Mouse (Mus musculus): ENCODE measurements around the gene Fam198a.

Gene Fam198a

DNA sequence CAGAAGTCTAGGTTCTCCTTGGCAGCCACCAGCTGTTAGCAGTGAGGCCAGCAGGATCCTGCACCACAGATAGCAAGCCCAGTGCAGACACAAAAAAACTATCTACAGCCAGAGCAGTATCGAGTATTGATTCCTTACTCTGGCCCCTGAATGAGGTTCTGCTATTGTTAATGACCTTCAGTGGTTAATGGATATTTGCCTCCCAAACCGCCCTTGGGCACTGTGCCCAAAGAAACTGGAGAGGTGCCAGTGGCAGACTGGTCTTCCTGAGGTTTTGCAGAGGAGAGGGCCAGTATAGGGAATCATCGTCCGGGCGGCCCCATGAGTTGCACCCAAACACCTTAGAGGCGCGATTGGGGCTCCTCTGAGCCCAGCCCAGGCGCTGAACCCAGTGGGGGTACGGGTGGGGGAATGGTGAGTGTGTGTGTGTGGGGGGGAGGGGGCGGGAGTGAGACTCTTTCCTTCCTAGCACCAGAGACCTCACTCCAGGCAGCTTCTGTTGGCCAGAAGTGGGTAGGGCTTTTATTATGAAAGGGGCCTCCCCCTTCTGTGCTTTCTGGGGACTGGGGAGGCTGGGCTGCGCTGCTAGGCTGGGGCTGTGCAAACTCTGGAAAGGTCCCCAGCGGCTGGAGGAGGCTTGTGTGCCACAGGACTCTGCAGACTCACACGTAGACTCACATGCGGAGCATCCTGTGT is at the start of gene Fam198a:
Fam198a (plus strand) TSS at position 571 of the 696 bp plus-strand sequence.
- DNase-seq (ENCODE audit: low read depth) = no peak

DNA sequence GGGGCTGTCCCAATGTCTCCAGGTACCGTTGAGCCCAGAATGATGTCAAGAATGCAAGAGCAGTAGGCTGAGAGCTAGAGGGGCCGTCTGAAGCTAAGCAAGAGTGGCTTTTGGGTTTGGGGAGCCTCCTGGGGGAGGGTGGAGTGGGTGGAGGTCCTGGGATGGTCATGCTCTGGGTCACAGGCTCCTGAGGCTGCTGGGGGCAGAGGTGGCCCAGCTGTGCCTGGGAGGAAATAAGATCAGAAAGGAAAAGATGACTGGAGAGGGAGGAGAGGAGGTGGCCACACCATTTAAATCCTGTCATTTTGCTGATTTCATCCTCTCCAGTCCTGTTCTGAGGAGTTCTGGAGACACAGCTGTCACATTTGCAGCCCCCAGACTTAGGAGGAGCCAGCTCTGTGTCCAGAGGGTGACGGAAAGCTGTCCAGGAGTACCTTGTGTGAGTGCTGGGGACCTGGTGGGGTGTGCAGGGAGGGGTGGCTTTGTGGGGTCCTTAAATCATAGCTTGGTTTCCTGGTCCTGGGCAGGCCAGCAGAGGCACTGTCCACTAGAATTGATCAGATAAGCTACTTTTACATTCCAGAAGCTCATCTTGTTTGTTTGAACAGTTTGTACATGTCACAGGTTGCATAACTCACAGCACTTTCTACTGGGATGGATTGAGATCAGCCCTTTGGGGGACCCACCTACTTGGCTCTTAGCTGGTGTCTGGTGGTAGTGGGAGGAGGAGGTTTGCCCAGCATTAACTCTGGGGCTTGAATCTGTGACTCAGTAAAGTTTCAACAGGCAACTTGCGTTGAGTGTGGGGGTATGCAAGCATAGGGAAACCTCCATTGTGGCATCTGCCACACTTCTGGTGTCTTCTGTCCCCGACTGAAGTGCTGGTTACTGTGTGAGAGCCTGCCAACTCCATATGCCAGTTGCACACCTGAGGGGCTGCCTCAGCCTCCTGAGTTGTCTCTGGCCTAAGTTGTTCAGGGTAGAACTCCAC is 48.8 kb upstream of the Fam198a start:
- no peak for DNase-seq (ENCODE audit: low read depth)

DNA sequence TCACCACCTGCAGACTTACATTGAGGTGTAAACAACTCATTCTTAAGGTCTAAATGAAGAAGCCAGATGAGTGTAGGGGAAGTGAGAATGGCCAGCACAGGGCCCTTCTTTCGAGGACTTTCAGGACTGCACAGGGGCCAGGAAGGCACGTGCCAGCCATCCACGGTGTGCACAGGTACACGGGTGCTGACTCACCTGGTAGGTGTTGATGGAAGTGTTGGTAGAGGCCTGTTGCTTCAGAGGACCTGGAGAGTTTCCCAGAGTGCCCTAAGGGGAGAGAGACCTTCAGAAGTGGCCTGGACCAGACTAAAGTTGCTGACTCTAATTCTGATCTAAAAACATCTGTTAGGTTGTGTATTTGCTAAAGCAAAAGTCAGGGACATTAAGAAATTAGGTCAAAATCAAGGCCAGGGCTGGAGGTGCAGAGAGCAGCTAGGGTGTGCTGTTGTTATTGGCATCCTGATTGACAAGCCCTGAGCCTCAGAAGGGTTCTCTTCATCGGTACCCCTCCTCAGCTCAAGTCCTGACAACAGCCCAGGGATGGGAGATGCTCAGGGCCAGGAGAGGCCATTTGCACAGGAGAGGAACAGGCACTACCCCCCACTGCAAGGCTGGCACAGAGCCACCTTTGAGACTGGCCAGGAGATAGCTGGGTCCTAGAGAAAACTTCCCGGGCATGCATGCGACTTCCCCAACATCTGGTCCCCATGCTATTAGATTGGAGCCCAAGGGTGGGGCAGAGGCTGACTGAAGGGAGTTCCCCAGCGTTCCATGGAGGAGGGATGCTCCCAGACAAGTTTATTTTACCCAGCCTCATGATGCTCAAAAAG is 47.1 kb upstream of the Fam198a start:
- DNase-seq (ENCODE audit: low read depth) = no peak

DNA sequence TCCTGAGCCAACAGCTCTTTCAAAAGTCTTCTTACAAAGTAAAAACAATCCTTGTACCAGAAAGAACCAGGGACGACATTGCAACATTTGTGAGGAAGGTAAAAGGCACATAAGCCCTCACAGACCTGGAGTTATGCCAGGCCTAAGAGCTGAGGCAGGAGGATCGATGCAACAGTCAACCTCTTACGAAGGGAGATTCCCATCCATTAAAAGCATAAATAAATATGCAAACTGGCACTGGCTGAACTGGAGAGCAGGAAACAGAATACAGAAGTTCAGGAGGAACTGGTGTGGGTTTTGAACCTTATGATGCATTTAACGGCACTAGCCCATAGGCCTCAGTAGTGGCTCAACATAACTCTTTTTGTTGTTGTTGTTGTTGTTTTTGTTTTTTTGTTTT is 46.5 kb upstream of the Fam198a start:
- no peak for DNase-seq (ENCODE audit: low read depth)

DNA sequence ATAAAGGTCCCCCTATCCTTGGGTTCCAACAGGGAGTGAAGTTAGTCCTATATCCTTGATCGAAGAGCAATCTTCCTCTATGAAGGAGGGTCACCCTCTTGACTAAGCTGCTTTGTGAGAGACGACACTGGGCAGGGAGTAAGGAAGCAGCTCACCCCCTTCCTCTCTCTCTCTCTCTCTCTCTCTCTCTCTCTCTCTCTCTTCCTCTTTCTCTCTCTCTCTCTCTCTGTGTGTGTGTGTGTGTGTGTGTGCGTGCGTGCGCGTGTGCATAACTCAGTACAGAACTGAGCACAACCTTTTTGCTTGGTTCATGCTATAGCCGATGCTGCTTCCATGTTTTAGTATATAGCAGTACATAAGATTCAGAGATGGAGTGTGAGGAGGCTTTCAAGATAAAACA is 45.8 kb upstream of the Fam198a start:
- no peak for DNase-seq (ENCODE audit: low read depth)

DNA sequence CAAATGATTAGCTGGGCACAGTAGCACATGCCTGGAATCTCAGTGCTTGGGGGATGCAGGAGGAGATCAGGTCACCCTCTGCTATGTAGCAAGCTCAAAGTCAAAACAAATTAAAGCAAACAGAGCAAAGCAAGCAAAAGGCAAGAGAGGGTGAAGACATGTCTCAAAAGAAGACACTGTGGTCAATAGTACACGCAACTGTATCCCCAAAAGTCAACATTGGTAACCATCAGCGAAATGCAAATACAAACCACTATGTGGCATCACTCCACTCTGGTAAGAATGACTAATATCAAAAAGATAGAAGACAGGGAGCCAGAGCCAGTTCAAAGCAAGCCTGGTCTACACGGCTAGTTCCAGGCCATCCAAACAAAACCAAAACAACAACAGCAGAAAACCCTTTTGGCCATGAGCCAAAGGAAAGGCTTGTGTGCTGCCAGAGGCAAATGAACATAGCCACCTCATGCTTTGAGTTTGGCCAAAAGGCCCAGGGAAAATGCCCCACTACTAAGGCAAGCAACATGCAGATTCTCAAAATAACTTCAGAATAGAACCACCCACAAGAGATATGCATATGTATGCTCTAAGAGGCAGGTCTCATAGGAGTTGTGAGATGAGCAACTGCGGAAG is 45.1 kb upstream of the Fam198a start:
- no peak for DNase-seq (ENCODE audit: low read depth)

DNA sequence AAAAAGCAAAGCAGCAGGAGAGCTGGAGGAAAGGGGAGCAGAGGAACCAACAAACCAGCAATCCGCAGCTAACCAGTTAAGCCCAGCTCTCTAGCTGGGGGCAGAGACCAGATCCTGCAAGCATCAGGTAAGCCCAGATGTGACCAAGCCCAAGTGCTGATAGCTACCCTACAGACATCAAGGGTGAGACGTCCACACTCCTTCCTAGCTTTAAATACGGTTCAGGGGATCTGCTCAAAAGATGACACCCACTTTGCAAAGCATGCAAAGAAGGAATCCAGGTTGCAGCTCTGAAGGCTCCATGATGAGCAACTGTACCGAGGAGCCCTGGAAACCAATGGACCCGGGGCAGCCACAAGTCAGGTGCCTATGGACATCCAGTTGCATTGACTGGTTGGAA is 44.3 kb upstream of the Fam198a start:
- DNase-seq (ENCODE audit: low read depth) = no peak

DNA sequence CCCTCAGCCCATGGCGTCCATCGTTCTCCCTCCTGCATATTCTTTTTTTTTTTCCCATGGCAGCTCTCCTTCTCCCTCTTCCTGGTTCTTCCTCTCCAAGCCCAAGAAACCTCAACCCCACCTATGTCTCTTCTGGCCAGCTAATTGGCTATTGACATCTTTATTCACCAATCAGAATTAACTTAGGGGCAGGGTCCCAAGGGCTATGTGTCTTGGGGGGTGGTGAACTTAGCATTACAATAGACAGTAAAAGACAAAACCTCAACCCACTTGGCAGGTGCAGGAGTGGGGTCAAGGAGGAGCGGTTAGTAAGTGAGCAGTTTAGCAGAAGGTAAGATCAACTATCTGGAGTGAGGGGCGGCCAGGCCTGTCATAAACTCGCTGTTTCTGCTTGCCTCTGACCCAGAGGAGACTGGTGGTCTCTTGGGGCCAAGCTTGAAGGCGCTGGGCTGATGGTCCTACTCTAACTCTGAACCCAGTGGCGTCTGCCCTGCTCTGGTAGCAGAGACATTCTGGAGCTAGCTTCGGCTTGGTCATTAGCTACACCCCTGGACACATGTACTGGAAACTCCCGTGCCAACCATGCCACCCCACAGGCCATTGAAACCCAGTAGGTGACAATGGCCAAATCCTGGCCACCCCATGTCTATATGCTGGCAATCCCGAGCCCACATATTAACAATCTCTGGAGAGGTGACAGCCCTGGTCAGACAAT is 43.3 kb upstream of the Fam198a start:
- DNase-seq (ENCODE audit: low read depth) = no peak

DNA sequence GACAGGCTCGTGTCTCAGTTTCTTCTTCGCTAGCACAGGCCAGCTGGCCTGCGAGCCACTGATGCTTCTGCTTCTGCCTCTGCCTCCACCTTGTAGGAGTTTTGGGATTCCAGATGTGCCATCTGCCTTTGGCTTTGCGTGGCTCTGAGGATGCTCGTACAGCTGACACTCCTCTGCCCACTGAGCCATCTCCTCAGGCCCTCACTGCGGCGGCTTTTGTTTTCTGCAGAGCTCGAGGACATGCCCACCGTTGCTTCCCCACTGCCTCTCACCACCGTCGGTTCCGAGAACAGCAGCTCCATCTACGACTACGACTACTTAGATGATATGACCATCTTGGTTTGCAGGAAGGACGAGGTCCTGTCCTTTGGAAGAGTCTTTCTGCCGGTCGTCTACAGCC is 42.5 kb upstream of the Fam198a start:
- DNase-seq (ENCODE audit: low read depth) = no peak

DNA sequence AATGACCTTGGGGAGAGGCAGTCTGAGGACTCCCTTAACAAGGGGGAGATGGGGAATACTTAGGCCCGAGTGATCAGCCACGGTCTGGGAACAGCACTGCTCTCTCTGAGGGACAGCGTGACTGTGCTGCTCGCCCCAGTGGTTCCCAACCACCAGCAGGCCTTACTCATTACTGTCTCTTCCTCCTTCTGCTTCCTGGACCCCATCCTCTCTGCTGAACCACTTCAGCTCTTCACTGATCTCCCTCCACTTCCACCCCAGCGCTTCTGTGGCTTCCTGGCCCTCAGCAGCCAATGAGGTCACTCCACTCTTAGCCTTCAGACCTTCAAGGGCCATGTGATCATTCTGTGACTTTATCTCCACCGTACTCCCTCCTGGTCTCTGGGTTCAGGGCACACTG is 41.2 kb upstream of the Fam198a start:
- no peak for DNase-seq (ENCODE audit: low read depth)

DNA sequence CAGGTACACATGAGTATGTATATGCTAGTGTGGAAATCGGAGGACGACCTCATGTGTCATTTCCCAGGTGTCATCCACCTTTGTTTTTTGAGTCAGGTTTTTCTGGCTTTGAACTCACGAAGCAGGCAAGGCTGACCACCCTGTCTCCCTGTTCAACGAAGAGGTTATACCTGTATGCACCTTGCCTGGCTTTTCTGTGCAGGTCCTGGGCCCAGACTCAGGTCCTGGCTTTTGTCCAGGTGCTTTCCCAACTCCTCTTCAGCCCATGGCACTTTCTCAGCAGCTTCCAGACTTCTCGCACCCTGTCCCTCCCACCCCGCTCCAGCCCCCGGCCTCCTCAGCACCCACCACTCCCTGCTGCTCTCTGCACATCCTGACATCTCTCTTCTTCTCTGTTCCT is 39.6 kb upstream of the Fam198a start:
- no peak for DNase-seq (ENCODE audit: low read depth)

DNA sequence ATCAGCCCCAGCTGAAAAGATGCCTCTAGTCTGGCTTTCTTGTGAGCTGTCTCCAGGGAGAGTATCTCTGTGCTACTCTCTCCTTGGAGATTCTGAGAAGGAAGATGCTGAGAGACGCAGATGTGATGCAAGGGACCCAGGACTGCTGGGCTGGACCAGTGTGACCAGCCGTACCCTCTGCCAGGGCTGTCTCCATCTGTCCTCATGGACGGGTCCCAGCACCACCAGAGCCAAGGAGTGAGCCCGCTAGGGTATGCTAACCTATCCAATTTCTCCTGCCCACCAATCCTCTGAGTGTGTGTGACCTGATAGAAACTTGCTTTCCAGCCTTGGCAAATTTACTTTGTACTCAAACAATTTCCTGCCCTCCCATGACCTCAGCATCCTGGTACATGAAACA is 38.0 kb upstream of the Fam198a start:
- DNase-seq (ENCODE audit: low read depth) = no peak

DNA sequence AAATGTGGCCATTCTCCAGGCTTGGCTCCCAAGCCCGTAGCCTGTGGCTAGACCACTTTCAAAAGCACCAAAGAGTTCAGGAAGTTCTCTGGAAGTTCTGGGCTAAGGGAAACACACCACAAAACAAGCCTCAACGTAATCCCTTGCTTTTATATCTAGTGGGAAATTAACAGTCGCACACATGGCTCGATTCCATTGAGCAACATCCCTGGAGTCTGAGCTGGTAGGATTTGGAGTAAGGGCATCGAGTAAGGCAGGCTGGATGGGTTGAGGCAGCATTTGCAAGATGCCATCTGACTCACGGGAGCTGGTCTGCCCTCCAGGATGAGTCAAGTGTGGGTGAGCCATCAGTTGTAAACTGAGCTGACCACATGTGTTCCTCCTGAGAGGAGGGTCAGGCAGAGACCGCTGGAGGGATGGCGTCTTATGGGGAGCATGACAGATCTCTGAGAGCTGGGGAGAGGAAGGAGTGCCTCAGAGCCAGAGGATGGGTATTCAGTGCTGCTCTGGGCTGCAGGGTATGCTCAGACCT is 36.5 kb upstream of the Fam198a start:
- DNase-seq (ENCODE audit: low read depth) = no peak

DNA sequence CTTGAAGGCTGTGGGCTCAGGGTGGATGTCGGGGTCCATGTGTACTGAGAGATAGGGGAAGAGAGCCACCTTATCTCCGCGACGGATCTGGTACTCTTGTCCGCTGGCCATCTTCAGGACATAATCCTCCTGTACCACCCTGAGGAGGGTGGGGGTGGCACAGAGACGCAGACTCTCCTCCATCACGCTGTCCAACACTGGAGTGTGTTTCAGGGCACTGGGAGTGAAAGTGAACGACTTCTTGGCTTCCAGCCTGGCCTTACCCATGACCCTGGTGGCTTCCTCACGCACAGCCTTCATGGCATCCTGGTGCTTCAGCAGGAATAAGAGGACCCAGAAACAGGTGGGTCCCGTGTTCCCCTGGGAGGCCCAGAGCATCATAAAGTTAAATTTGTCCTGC is 35.7 kb upstream of the Fam198a start:
- DNase-seq (ENCODE audit: low read depth) = no peak

DNA sequence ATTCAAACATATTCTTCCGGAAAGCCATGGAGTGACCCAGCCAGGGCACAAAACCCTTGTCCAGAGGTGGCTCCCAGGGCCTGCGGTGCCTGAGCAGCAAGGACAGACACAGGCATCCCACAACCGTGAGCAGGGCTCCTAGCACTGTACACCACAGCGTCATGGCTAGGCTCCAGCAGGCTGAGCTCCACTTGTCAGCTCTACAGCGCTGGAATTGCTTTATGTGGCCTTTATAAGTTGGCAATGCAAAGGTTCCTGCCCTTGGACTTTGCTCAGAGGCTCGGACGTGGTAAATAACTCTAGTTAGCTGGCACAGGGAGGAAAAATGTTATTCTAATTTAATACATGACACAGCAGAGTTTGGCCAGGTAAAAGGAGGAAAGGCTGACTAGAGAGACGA is 34.7 kb upstream of the Fam198a start, which contains the start of gene Cyp8b1:
Cyp8b1 (minus strand) TSS at position 204 of the 400 bp plus-strand sequence.
- DNase-seq (ENCODE audit: low read depth) = no peak

DNA sequence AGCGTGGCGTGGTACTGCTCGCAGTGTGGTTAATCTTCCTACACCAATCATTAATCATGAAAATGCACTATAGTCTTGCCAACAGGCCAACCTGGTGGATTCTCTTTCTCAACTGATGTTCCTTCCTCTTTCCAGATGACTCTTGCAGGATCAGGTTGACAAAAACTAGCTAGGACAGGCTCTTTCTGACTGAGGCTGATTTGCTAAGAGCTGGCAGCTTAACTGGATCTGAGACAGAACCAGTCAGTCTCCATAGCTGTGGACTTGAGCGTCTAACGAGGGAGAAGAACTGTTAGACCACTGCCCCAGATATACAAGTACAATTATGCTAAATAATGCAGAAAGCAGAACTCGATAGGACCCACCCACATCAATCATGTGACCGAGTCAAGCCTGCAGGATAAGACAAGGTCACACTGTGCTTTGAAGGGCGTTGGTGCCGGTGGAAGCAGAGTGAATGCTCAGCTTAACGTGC is 31.7 kb upstream of the Fam198a start:
- no peak for DNase-seq (ENCODE audit: low read depth)

DNA sequence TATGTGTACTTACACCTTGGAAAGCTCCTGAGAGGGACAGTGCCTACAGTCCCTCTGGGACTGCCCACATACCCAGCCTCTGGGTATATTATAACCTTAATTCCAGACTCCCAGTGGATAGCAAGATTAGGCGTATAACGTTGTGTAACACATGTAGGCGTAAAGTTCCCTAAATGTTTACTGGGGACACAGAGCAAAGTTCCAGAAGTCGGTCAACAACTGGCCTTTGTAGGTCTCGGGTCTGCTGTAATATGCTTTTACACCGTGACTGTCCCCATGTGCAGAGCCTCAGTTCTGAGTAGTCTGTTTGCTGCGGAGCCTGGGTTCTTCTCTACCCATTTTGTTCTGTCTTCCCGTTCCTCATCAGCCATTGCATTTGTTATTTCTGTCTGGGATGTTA is 27.3 kb upstream of the Fam198a start:
- no peak for DNase-seq (ENCODE audit: low read depth)

DNA sequence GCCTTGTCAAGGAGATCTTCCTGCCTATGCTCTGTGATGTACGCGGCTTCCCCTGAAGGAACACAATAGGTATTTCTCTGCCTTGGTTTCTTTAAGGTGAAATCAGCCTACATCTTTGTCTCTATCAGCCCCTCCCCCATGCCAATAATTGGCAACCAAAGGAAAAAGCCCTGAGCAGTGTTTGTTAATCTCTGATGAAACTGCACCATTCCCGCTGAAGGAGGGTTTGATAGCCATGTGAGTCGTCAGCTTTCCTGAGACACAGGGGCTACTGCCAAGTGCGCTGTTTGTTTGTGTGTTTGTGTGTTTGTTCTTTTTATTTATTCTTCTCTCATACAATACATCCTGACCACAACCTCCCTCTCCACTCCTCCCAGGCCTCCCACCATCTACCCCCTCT is 26.9 kb upstream of the Fam198a start:
- no peak for DNase-seq (ENCODE audit: low read depth)

DNA sequence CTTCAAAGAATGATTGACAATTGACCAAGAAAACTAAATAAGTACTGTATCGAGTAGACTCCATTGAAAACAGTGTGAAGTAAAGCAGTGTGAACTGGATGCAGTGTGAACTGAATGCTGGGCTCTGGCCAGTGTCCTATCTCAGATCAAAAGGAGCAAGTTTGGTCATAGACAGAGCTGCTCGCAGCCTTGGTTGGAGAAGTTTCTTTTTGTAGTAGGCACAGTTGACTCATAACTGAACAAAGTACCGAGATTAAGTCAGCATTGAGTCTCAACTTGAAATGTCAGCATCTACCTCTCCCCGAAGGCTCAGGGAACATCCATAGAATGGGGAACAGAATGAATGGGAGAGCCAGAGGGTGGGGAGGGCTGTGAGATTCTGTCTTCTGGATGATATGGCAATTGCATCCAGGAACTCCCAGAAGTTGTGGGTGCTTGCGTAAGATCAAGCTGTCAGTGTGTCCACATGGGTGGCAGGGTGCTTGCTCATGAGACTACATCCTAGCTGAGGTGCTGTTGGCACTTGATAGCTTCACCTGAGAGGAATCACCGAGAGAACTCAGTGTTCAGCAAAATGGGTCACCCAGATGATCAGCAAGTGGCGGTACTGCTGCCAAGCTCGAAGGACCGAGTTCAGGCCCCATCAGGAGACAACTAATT is 25.8 kb upstream of the Fam198a start:
- no peak for DNase-seq (ENCODE audit: low read depth)

DNA sequence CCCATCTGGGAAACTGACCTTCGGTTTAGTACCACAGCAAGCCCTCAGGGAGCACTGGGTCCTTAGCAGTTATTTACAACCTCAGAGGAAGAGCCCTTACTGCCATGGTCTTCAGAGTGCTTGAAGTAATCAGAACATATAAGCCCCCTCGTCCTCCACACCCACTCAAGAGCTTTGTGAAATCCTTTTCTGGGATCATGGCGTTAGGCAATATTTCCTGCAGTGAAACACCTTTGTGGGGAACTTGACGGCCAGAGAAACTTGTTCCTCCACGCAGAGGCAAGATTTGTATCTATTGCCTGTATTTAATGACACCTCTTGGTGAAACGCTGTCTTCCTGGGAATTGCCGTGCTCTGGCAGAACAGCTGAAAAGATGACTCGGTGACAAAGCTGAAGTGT is 24.8 kb upstream of the Fam198a start:
- no peak for DNase-seq (ENCODE audit: low read depth)
